Mouse (Mus musculus): ENCODE measurements at regions not wholly inside any gene's neighbourhood (a gene's known extent, or its start where the extent isn't known, plus 50 kb on each side); places are given as distances from the start of the nearest gene placed in this dataset.

- TF ChIP-seq GATA1 (IDR thresholded peaks at IDR 0.05; ENCODE audit: borderline replicate concordance, low read length) (no peak), FLI1 (IDR thresholded peaks at IDR 0.05; ENCODE audit: low read length) (no peak)
Measured at GRCm38 (mm10) chrX:99232331-99232730, 96.4 kb downstream of the Efnb1 start.
